Mouse (Mus musculus): ENCODE measurements around the gene Dpf1. TPM values are rescaled to one million over a fixed set of nuclear protein-coding genes. Genes with fewer than 3 reads are reported as not detected.
A peak's percentile ranks its signal among the peaks of the same experiment; 100 is the strongest.

Gene Dpf1
- polyA plus RNA-seq (2014; fragmentation: Nextera tagmentation; extraction: Ambion mirVana) = 190 and 228 TPM in 2 replicates

DNA sequence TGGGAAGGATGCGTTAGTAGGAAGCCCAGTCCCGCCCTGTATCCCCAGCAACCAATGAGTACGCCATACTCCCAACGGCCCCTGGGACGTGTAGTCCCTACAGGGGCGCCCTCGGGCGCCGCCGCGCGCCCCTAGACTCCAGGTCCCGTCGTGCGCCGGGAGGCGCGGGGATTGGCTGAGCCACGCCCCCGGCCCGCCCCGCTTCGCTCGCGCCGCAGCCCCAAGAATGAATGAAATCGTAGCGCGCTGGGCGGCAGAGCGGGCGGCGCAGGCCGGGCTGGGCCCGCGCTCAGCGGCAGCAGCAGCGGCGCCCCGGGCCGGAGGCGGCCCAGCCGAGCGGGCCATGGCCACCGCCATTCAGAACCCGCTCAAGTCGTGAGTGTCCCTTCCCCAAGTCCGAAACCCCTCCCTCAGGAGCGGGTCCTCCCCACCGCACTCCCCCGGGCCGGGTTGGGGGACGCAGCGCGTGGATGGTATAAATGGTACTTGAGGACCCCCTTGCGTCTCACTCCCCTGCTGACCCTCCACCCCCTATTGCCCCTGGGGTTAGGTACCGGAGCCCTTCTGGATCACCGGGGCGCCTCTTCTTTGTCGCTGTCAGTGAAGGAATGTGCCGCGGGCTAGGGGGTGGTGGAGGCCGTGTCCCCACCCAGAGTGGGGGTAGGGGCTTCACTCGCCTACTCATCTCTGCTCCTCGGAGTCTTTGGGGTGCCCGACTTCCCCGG lies at the start of gene Dpf1:
Gene Dpf1, plus strand, starts transcription at position 214 of the 725 bp plus-strand sequence.
- peak within 1 kb of the TSS; percentile 85 for H3K27ac ChIP-seq (ENCODE audit: low read depth, low read length)
- peak within 1 kb of the TSS; percentile 85 for H3K9ac ChIP-seq (replicated peaks; ENCODE audit: low read depth, low read length)
- under 1% methylated on average over 45 of the region's 67 CpGs for WGBS
- H3K4me3 ChIP-seq (ENCODE audit: low read depth, low read length) = peak within 1 kb of the TSS; percentile 72
- H3K27me3 ChIP-seq (ENCODE audit: control insufficient read depth, insufficient read depth, low read length) = no peaks in the 10 kb centered on the region
- peak; percentile 83 for ATAC-seq (ENCODE audit: low read depth)
- H3K36me3 ChIP-seq (ENCODE audit: control insufficient read depth, insufficient read depth, low read length) = no peaks in the 10 kb centered on the region
- peaks cover 26% of the 10 kb centered on the region for H3K4me1 ChIP-seq (ENCODE audit: control insufficient read depth, insufficient read depth, low read length)
- H3K9me3 ChIP-seq (ENCODE audit: control insufficient read depth, low read length) = no peaks in the 10 kb centered on the region
- peak within 1 kb of the TSS; percentile 95 for H3K4me2 ChIP-seq (ENCODE audit: low read depth, low read length)

DNA sequence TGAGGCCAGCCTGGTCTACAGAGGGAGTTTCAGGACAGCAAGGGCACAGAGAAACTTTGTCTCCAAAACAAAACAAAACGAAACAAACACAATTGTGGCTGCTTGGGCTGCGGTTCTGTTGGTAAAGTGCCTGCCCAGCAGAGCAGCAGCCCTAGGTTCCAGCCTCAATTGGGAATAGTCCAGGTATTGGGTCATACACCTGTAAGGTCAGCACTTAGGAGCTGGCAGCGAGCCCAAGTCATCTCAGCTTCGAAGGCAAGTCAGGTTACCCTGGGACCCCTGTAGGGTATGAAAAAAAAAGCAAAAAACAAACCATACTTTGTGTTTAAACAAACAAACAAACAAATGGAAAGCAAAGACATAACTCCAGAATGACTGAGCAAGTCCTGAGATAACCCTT lies 47.9 kb upstream of the Dpf1 start:
- Histone ChIP-seq H3K4me2 (ENCODE audit: low read depth, low read length) (no peak overlapping the region), H3K4me1 (ENCODE audit: control insufficient read depth, insufficient read depth, low read length) (no peaks in the 10 kb centered on the region), H3K27ac (ENCODE audit: low read depth, low read length) (no peak overlapping the region), H3K4me3 (ENCODE audit: low read depth, low read length) (no peak overlapping the region), H3K27me3 (ENCODE audit: control insufficient read depth, insufficient read depth, low read length) (no peaks in the 10 kb centered on the region), H3K9me3 (ENCODE audit: control insufficient read depth, low read length) (no peaks in the 10 kb centered on the region), H3K36me3 (ENCODE audit: control insufficient read depth, insufficient read depth, low read length) (no peaks in the 10 kb centered on the region), H3K9ac (replicated peaks; ENCODE audit: low read depth, low read length) (no peak overlapping the region)
- ATAC-seq (ENCODE audit: low read depth) = no peak
- 94% methylated on average over 4 of the region's 4 CpGs for WGBS

DNA sequence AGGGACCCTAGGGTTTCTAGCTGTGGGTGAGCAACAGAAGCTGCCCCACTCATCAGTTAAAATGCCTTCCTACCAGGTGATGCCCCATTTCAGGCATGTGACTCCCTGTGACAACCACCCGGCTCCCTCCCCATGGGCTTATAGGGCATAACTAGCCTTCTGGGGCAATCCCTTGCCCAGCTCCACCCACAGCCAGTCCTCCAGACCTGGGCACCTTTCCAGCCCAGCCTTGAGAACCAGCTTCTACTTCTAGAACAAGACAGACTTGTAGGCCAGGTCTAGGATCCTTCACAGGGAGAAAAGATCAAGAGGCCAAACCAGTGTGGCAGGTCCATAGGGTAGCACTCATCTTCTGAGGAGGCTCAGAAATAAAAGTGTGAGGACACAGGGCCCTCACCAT lies 46.4 kb upstream of the Dpf1 start:
- Histone ChIP-seq H3K4me2 (ENCODE audit: low read depth, low read length) (no peak overlapping the region), H3K9ac (replicated peaks; ENCODE audit: low read depth, low read length) (no peak overlapping the region), H3K27me3 (ENCODE audit: control insufficient read depth, insufficient read depth, low read length) (no peaks in the 10 kb centered on the region), H3K4me3 (ENCODE audit: low read depth, low read length) (no peak overlapping the region), H3K36me3 (ENCODE audit: control insufficient read depth, insufficient read depth, low read length) (no peaks in the 10 kb centered on the region), H3K9me3 (ENCODE audit: control insufficient read depth, low read length) (no peaks in the 10 kb centered on the region), H3K27ac (ENCODE audit: low read depth, low read length) (no peak overlapping the region), H3K4me1 (ENCODE audit: control insufficient read depth, insufficient read depth, low read length) (no peaks in the 10 kb centered on the region)
- ATAC-seq (ENCODE audit: low read depth) = no peak
- WGBS = 75% methylated on average over 1 of the region's 1 CpGs

DNA sequence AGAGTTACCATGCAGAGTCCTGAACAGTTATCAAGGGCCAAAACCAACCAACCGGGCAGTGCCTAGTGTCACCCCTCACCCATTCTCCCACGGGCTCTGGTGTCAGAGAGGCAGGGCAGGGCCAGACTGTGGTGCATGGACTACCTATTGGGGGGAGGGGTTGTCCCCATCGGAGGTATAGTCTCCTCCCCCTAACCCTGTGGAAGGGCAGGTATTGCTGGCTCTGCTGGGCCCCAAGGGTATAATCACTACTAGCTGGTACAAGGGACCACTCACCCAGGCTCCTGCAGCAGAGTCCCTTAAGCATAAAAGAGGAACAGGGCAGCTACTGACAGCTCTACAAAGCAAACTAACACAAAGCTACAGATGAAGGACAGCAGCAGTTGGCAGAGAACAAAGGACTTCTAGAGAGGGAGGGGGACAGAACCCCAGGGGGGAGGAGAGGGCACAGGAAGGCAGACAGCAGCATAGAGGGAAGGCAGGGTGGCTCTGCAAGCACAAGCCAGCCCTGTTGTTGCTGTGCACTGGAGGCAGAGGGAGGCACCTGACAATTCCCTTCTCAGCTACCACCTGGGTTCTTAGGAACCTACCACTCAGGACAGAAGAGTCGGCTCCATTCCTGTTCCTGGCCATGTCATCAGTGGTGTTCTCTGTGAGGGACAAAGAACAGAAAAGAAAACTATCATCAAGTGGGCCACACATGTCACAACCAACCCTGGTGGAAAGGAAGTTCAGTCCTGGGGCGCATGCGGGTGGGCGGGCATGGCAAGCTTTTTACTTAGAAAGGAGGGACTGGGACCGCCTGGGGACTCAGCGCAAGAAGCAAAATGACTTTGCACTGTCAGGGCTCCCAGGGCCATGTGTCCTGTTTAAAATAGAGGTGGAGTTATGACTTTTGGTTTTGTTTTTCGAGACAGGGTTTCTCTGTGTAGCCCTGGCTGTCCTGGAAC lies 43.7 kb upstream of the Dpf1 start:
- 75% methylated on average over 10 of the region's 10 CpGs for WGBS
- H3K4me1 ChIP-seq (ENCODE audit: control insufficient read depth, insufficient read depth, low read length) = no peaks in the 10 kb centered on the region
- no peak for ATAC-seq (ENCODE audit: low read depth)

DNA sequence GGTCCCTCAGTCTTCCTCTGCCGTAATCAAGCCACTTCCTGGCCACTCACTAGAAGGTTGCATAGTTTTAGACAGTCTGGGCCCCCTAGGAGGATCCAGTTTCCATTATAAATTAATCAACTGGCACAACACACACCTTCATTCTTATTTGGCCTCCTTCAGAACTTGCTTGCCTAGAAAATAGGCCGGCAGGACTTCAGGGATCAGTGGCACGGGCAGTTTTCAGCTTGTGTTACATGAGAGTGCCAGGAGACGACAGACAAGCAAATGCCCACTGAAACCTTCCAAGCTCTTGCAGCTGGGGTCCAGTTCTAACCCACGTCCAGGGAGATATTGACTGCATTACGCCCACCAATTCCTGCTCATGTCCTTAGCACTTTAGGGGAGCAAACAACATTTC lies 41.6 kb upstream of the Dpf1 start:
- H3K4me1 ChIP-seq (ENCODE audit: control insufficient read depth, insufficient read depth, low read length) = no peaks in the 10 kb centered on the region
- WGBS = 87% methylated on average over 6 of the region's 6 CpGs
- no peak overlapping the region for H3K4me3 ChIP-seq (ENCODE audit: low read depth, low read length)
- no peaks in the 10 kb centered on the region for H3K9me3 ChIP-seq (ENCODE audit: control insufficient read depth, low read length)
- H3K27ac ChIP-seq (ENCODE audit: low read depth, low read length) = no peak overlapping the region
- H3K9ac ChIP-seq (replicated peaks; ENCODE audit: low read depth, low read length) = no peak overlapping the region
- H3K27me3 ChIP-seq (ENCODE audit: control insufficient read depth, insufficient read depth, low read length) = no peaks in the 10 kb centered on the region
- H3K36me3 ChIP-seq (ENCODE audit: control insufficient read depth, insufficient read depth, low read length) = no peaks in the 10 kb centered on the region
- ATAC-seq (ENCODE audit: low read depth) = no peak
- no peak overlapping the region for H3K4me2 ChIP-seq (ENCODE audit: low read depth, low read length)

More for the DNA sequence above, 43.7 kb upstream of the Dpf1 start:
- Histone ChIP-seq H3K27me3 (ENCODE audit: control insufficient read depth, insufficient read depth, low read length) (no peaks in the 10 kb centered on the region), H3K27ac (ENCODE audit: low read depth, low read length) (no peak overlapping the region), H3K36me3 (ENCODE audit: control insufficient read depth, insufficient read depth, low read length) (no peaks in the 10 kb centered on the region), H3K9ac (replicated peaks; ENCODE audit: low read depth, low read length) (no peak overlapping the region), H3K9me3 (ENCODE audit: control insufficient read depth, low read length) (no peaks in the 10 kb centered on the region), H3K4me3 (ENCODE audit: low read depth, low read length) (no peak overlapping the region), H3K4me2 (ENCODE audit: low read depth, low read length) (no peak overlapping the region)

DNA sequence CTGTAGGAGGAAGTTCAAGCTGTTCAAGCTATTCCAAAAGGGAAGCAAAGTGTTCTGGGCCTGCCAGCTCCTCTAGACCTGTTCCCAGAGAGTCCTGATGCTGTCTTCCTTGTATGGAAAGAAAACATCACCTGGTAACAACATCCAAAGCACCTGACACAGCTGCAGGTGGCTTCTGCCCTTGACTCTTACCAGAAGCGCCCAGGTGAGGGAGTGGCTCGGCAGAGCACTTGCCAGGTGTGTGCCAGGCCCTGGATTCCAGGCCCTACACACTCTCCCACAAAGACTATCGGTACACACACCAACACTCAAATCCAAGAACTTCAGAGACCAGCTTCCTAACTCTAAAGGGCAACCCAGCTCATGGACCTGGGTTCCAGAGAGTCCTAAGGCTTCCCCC lies 39.9 kb upstream of the Dpf1 start:
- Histone ChIP-seq H3K27me3 (ENCODE audit: control insufficient read depth, insufficient read depth, low read length) (no peaks in the 10 kb centered on the region), H3K4me2 (ENCODE audit: low read depth, low read length) (no peak overlapping the region), H3K27ac (ENCODE audit: low read depth, low read length) (no peak overlapping the region), H3K4me3 (ENCODE audit: low read depth, low read length) (no peak overlapping the region), H3K9ac (replicated peaks; ENCODE audit: low read depth, low read length) (no peak overlapping the region), H3K36me3 (ENCODE audit: control insufficient read depth, insufficient read depth, low read length) (no peaks in the 10 kb centered on the region), H3K9me3 (ENCODE audit: control insufficient read depth, low read length) (no peaks in the 10 kb centered on the region), H3K4me1 (ENCODE audit: control insufficient read depth, insufficient read depth, low read length) (no peaks in the 10 kb centered on the region)
- WGBS = 92% methylated on average over 3 of the region's 3 CpGs
- no peak for ATAC-seq (ENCODE audit: low read depth)

DNA sequence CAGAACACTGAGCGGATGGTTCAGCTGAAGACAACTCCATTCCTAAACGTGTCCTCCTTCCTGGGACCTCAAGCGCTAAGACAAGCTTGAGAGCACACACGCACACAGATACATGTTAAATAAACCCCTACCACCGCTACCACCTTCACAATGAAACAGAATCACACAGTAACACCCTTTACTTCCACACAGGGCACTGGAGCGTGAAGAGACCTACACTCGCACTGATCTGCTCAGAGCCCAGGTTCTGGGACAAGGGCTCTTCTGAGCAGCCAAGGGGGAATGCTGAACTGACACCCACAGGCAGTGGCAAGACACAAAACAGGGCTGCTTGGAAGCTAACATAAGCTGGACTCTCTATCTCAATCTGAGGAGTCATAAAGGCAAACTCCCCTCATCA lies 38.1 kb upstream of the Dpf1 start:
- H3K27me3 ChIP-seq (ENCODE audit: control insufficient read depth, insufficient read depth, low read length) = no peaks in the 10 kb centered on the region
- no peak overlapping the region for H3K4me3 ChIP-seq (ENCODE audit: low read depth, low read length)
- no peak overlapping the region for H3K9ac ChIP-seq (replicated peaks; ENCODE audit: low read depth, low read length)
- no peaks in the 10 kb centered on the region for H3K36me3 ChIP-seq (ENCODE audit: control insufficient read depth, insufficient read depth, low read length)
- no peaks in the 10 kb centered on the region for H3K4me1 ChIP-seq (ENCODE audit: control insufficient read depth, insufficient read depth, low read length)
- ATAC-seq (ENCODE audit: low read depth) = no peak
- no peaks in the 10 kb centered on the region for H3K9me3 ChIP-seq (ENCODE audit: control insufficient read depth, low read length)
- no peak overlapping the region for H3K4me2 ChIP-seq (ENCODE audit: low read depth, low read length)
- no peak overlapping the region for H3K27ac ChIP-seq (ENCODE audit: low read depth, low read length)
- WGBS = 85% methylated on average over 7 of the region's 7 CpGs

DNA sequence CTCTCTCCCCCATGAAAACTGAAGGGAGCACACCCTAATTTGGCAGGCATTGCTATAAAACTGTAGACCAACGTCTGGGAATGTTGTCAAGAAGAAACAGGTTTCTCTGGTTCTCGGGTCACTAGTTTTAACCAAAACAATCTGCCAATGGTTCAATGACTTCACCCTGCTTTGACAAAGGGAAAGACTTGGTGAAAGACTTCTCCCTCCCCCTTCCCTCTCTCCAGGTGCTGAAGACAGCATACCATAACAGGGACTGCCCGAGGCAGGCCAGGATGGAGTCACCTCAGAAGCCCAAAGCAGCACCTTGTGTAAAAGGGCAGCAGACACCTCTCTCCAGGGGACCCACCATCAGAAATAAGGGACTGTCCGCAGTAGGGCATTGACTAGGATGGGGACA lies 36.8 kb upstream of the Dpf1 start:
- no peak for ATAC-seq (ENCODE audit: low read depth)
- 60% methylated on average over 4 of the region's 4 CpGs for WGBS
- Histone ChIP-seq H3K4me1 (ENCODE audit: control insufficient read depth, insufficient read depth, low read length) (no peaks in the 10 kb centered on the region), H3K9me3 (ENCODE audit: control insufficient read depth, low read length) (no peaks in the 10 kb centered on the region), H3K27ac (ENCODE audit: low read depth, low read length) (no peak overlapping the region), H3K27me3 (ENCODE audit: control insufficient read depth, insufficient read depth, low read length) (no peaks in the 10 kb centered on the region), H3K9ac (replicated peaks; ENCODE audit: low read depth, low read length) (no peak overlapping the region), H3K36me3 (ENCODE audit: control insufficient read depth, insufficient read depth, low read length) (no peaks in the 10 kb centered on the region), H3K4me3 (ENCODE audit: low read depth, low read length) (no peak overlapping the region), H3K4me2 (ENCODE audit: low read depth, low read length) (no peak overlapping the region)

DNA sequence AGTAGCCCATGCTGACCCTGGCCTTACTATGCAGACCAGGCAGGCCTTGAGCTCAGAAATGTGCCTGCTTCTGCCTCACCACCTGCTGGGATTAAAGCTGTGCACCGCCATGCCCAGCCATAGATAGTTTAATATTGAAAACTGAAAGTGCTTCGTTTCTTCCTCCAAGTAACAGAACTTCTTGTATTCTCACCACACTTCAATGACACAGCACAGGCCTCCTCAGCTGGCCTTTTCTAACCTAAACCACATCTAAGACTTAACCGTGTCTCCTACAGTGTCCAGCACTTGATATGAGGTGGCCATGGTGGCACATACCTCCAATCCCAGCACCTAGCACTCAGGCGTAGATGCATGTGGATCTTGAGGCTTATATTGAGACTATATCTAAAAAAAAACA lies 33.3 kb upstream of the Dpf1 start:
- Histone ChIP-seq H3K27me3 (ENCODE audit: control insufficient read depth, insufficient read depth, low read length) (no peaks in the 10 kb centered on the region), H3K4me3 (ENCODE audit: low read depth, low read length) (no peak overlapping the region), H3K9me3 (ENCODE audit: control insufficient read depth, low read length) (no peaks in the 10 kb centered on the region), H3K4me2 (ENCODE audit: low read depth, low read length) (no peak overlapping the region), H3K4me1 (ENCODE audit: control insufficient read depth, insufficient read depth, low read length) (no peaks in the 10 kb centered on the region), H3K27ac (ENCODE audit: low read depth, low read length) (no peak overlapping the region), H3K36me3 (ENCODE audit: control insufficient read depth, insufficient read depth, low read length) (no peaks in the 10 kb centered on the region), H3K9ac (replicated peaks; ENCODE audit: low read depth, low read length) (no peak overlapping the region)
- 88% methylated on average over 4 of the region's 4 CpGs for WGBS
- no peak for ATAC-seq (ENCODE audit: low read depth)
